Mouse (Mus musculus) embryonic facial prominence, embryonic 11.5 days (tissue): ENCODE measurements around the gene Gm49369. TPM values are rescaled to one million over a fixed set of nuclear protein-coding genes. Genes with fewer than 3 reads are reported as not detected.

ENCODE experiments used
- ATAC-seq: fragments of 200-750 bp; cut with Nextera tagmentation; replicated peaks from 2 replicates; pipeline ENCODE4 v1.8.0; 2017; ENCODE audit warnings: low read depth; ENCODE audit not compliant: insufficient number of reproducible peaks, low FRiP score, low TSS enrichment
- DNase-seq: peaks from one replicate; pipeline ENCODE4 v3.0.0-alpha.2; 2015; ENCODE audit warnings: low spot score
- H3K27ac ChIP-seq: fragments of 300-500 bp; sonication (generic); replicated peaks from 2 replicates; pipeline ENCODE4 v1.5.1; 2014; ENCODE audit warnings: mild to moderate bottlenecking, low read depth, low read length, control low read depth
- H3K27me3 ChIP-seq: fragments of 300-500 bp; sonication (generic); 2 replicates; pipeline ENCODE4 v1.6.1; 2014; ENCODE audit warnings: mild to moderate bottlenecking, low read length, moderate library complexity, mixed read lengths; ENCODE audit not compliant: control insufficient read depth, insufficient read depth
- H3K36me3 ChIP-seq: fragments of 300-500 bp; sonication (generic); replicated peaks from 2 replicates; pipeline ENCODE4 v1.6.1; 2014; ENCODE audit warnings: low read depth, mild to moderate bottlenecking, low read length, moderate library complexity, mixed read lengths; ENCODE audit not compliant: control insufficient read depth, insufficient read depth
- H3K4me1 ChIP-seq: fragments of 300-500 bp; sonication (generic); 2 replicates; pipeline ENCODE4 v1.6.1; 2014; ENCODE audit warnings: low read length, mixed read lengths; ENCODE audit not compliant: control insufficient read depth, insufficient read depth
- H3K4me2 ChIP-seq: fragments of 300-500 bp; sonication (generic); 2 replicates; pipeline ENCODE4 v1.6.1; 2014; ENCODE audit warnings: low read depth, mild to moderate bottlenecking, control low read depth, low read length, moderate library complexity
- H3K4me3 ChIP-seq: fragments of 300-500 bp; sonication (generic); 2 replicates; pipeline ENCODE4 v1.5.1; 2014; ENCODE audit warnings: low read depth, low read length, control low read depth
- H3K9ac ChIP-seq: fragments of 300-500 bp; sonication (generic); replicated peaks from 2 replicates; pipeline ENCODE4 v1.6.1; 2014; ENCODE audit warnings: mild to moderate bottlenecking, control low read depth, low read length
- H3K9me3 ChIP-seq: fragments of 300-500 bp; sonication (generic); replicated peaks from 2 replicates; pipeline ENCODE4 v1.6.1; 2016; ENCODE audit warnings: mild to moderate bottlenecking, low read length, inconsistent platforms, mixed read lengths; ENCODE audit not compliant: control insufficient read depth
- WGBS: fragments of 180-500 bp; shearing (Covaris S2); extraction: QIAGEN DNeasy Blood & Tissue Kit; methylation state at CpG from one replicate; pipeline ENCODE4 v1.1.7; 2014; 5-methylcytosine and 5-hydroxymethylcytosine counted together
- polyA plus RNA-seq: library from polyadenylated mRNA; unstranded; fragments of >200 nt; fragmentation: Nextera tagmentation; extraction: Ambion mirVana; gene quantifications from 2 replicates; pipeline ENCODE4 v1.2.1, GENCODE M21; 2014

Gm49369 gene
- polyA plus RNA-seq, 1 experiment from 2014 or later: not detected

- H3K4me1 ChIP-seq: no peaks in the 10 kb centered on the region; the same call in none of the 2 replicates
- H3K27me3 ChIP-seq: no peaks in the 10 kb centered on the region
- H3K9me3 ChIP-seq: no peaks in the 10 kb centered on the region
- no peak overlapping the region for H3K4me3 ChIP-seq
- H3K27ac ChIP-seq: 0 out of 2 replicates have a peak overlapping the region, but pooled peaks have one; percentile 9
- DNase-seq (peak; percentile 48), ATAC-seq (peak; percentile 34; the same call in 1 of the 2 replicates)
- no peak overlapping the region for H3K4me2 ChIP-seq
- no peak overlapping the region; the same call in 1 of the 2 replicates for H3K9ac ChIP-seq
- 29% methylated on average over 9 of the region's 9 CpGs for WGBS
- H3K36me3 ChIP-seq: no peaks in the 10 kb centered on the region
Observed at GRCm38 (mm10) chr7:142349308-142349961, 33.0 kb downstream of the Gm49369 start.

- no peak overlapping the region for H3K4me2 ChIP-seq
- no peaks in the 10 kb centered on the region for H3K27me3 ChIP-seq
- H3K27ac ChIP-seq: no peak overlapping the region
- ATAC-seq: no peak
- no peak for DNase-seq
- 77% methylated on average over 4 of the region's 4 CpGs for WGBS
- no peak overlapping the region for H3K9ac ChIP-seq
- no peaks in the 10 kb centered on the region; the same call in none of the 2 replicates for H3K4me1 ChIP-seq
- H3K9me3 ChIP-seq: no peaks in the 10 kb centered on the region
- no peaks in the 10 kb centered on the region for H3K36me3 ChIP-seq
- no peak overlapping the region for H3K4me3 ChIP-seq
Observed at GRCm38 (mm10) chr7:142347542-142347941, 34.9 kb downstream of the Gm49369 start.

GRCm38 (mm10) chr7:142342247-142342640, 40.2 kb downstream of the Gm49369 start:
- no peaks in the 10 kb centered on the region for H3K36me3 ChIP-seq
- H3K4me1 ChIP-seq: no peaks in the 10 kb centered on the region
- no peaks in the 10 kb centered on the region for H3K9me3 ChIP-seq
- 77% methylated on average over 3 of the region's 3 CpGs for WGBS
- no peak overlapping the region for H3K27ac ChIP-seq
- DNase-seq: no peak
- H3K4me2 ChIP-seq: no peak overlapping the region
- ATAC-seq: 0 out of 2 replicates have a peak, but pooled peaks have one; percentile 34
- H3K4me3 ChIP-seq: no peak overlapping the region
- H3K9ac ChIP-seq: no peak overlapping the region
- no peaks in the 10 kb centered on the region for H3K27me3 ChIP-seq

- H3K9ac ChIP-seq: no peak overlapping the region
- H3K36me3 ChIP-seq: no peaks in the 10 kb centered on the region
- ATAC-seq: no peak
- no peak overlapping the region for H3K4me3 ChIP-seq
- WGBS: 68% methylated on average over 10 of the region's 10 CpGs
- H3K4me2 ChIP-seq: no peak overlapping the region
- DNase-seq: no peak
- H3K27ac ChIP-seq: no peak overlapping the region
- H3K27me3 ChIP-seq: no peaks in the 10 kb centered on the region
- no peaks in the 10 kb centered on the region for H3K4me1 ChIP-seq
- H3K9me3 ChIP-seq: no peaks in the 10 kb centered on the region
Observed at GRCm38 (mm10) chr7:142341564-142342246, 40.8 kb downstream of the Gm49369 start.

- Histone ChIP-seq H3K36me3 (no peaks in the 10 kb centered on the region), H3K4me1 (no peaks in the 10 kb centered on the region), H3K9me3 (no peaks in the 10 kb centered on the region), H3K4me3 (no peak overlapping the region), H3K9ac (no peak overlapping the region), H3K4me2 (no peak overlapping the region), H3K27me3 (no peaks in the 10 kb centered on the region), H3K27ac (no peak overlapping the region)
- DNase-seq (no peak), ATAC-seq (no peak; the same call in 1 of the 2 replicates)
- WGBS: 53% methylated on average over 10 of the region's 10 CpGs
Observed at GRCm38 (mm10) chr7:142340269-142340970, 42.0 kb downstream of the Gm49369 start.

- DNase-seq: no peak
- Histone ChIP-seq H3K4me3 (no peak overlapping the region), H3K9me3 (no peaks in the 10 kb centered on the region), H3K4me1 (no peaks in the 10 kb centered on the region; the same call in 1 of the 2 replicates), H3K9ac (no peak overlapping the region; the same call in none of the 2 replicates), H3K4me2 (no peak overlapping the region), H3K36me3 (no peaks in the 10 kb centered on the region), H3K27ac (no peak overlapping the region), H3K27me3 (no peaks in the 10 kb centered on the region)
- 83% methylated on average over 8 of the region's 8 CpGs for WGBS
- ATAC-seq: no peak
Observed at GRCm38 (mm10) chr7:142335151-142335550, 47.3 kb downstream of the Gm49369 start.

- H3K4me3 ChIP-seq: no peak overlapping the region
- H3K36me3 ChIP-seq: no peaks in the 10 kb centered on the region
- peak overlapping the region; percentile 22; the same call in 1 of the 2 replicates for H3K9ac ChIP-seq
- WGBS: 4% methylated on average over 3 of the region's 3 CpGs
- ATAC-seq (peak; percentile 70), DNase-seq (peak; percentile 97)
- no peak overlapping the region for H3K4me2 ChIP-seq
- H3K27ac ChIP-seq: no peak overlapping the region
- no peaks in the 10 kb centered on the region for H3K9me3 ChIP-seq
- H3K27me3 ChIP-seq: no peaks in the 10 kb centered on the region
- no peaks in the 10 kb centered on the region; the same call in 1 of the 2 replicates for H3K4me1 ChIP-seq
Observed at GRCm38 (mm10) chr7:142334246-142334645, 48.2 kb downstream of the Gm49369 start.
